Mouse (Mus musculus) layer of hippocampus, adult 8-10 months (tissue): ENCODE measurements around the gene Eml2. TPM values are rescaled to one million over a fixed set of nuclear protein-coding genes. Genes with fewer than 3 reads are reported as not detected.

Experiments used
- DNase-seq, 2 experiments: peaks; one replicate each; pipeline ENCODE4 v3.0.0; 2022; ENCODE audit warnings: low spot score in 2 of 2
- total RNA-seq, 4 experiments: library from RNA; stranded (reverse); gene quantifications; 2 replicates each; pipeline ENCODE4 v1.2.4; 2022

Gene Eml2
- total RNA-seq, 4 experiments from 2014 or later, result 156 to 198 (median 171) TPM

GRCm38 (mm10) chr7:19162928-19163327 lies 13.3 kb upstream of the Eml2 start:
- DNase-seq, result no peak

- no peak for DNase-seq
Observed at GRCm38 (mm10) chr7:19163752-19164151, 12.5 kb upstream of the Eml2 start.

GRCm38 (mm10) chr7:19164189-19164588 lies 12.0 kb upstream of the Eml2 start:
- DNase-seq, result no peak

- no peak for DNase-seq
Observed at GRCm38 (mm10) chr7:19164978-19165377, 11.2 kb upstream of the Eml2 start.

- no peak for DNase-seq
Observed at GRCm38 (mm10) chr7:19165656-19166423, 10.4 kb upstream of the Eml2 start, which contains the start of gene Gipr. Gene Gipr (minus strand): TSS chr7:19166127.

GRCm38 (mm10) chr7:19166990-19167389 lies 9.2 kb upstream of the Eml2 start:
- DNase-seq, result no peak

GRCm38 (mm10) chr7:19169506-19169905 lies 6.7 kb upstream of the Eml2 start:
- no peak for DNase-seq

- no peak for DNase-seq
Observed at GRCm38 (mm10) chr7:19170142-19170541, 6.1 kb upstream of the Eml2 start.

- no peak for DNase-seq
Observed at GRCm38 (mm10) chr7:19171831-19172230, 4.4 kb upstream of the Eml2 start.

GRCm38 (mm10) chr7:19172874-19173273 lies 3.3 kb upstream of the Eml2 start:
- peak; percentile 72 to 83 for DNase-seq

GRCm38 (mm10) chr7:19176516-19176947 lies 311 bp downstream of the Eml2 start:
- DNase-seq, result no peak

- DNase-seq, result no peak
Observed at GRCm38 (mm10) chr7:19177216-19177615, 995 bp downstream of the Eml2 start.

GRCm38 (mm10) chr7:19178035-19178434 lies 1.8 kb downstream of the Eml2 start:
- peak in 1 of 2 experiments; percentile 52 for DNase-seq

- peak; percentile 79 to 84 for DNase-seq
Observed at GRCm38 (mm10) chr7:19178443-19179092, 2.3 kb downstream of the Eml2 start.

GRCm38 (mm10) chr7:19179173-19179572 lies 3.0 kb downstream of the Eml2 start:
- DNase-seq, result peak in 1 of 2 experiments; percentile 57

GRCm38 (mm10) chr7:19179936-19180335 lies 3.7 kb downstream of the Eml2 start:
- DNase-seq, result no peak

- no peak for DNase-seq
Observed at GRCm38 (mm10) chr7:19180862-19181429, 4.7 kb downstream of the Eml2 start.

GRCm38 (mm10) chr7:19184250-19184649 lies 8.0 kb downstream of the Eml2 start:
- DNase-seq, result no peak

- DNase-seq, result no peak
Observed at GRCm38 (mm10) chr7:19184758-19185157, 8.5 kb downstream of the Eml2 start.

GRCm38 (mm10) chr7:19194676-19195075 lies 18.5 kb downstream of the Eml2 start:
- no peak for DNase-seq

- no peak for DNase-seq
Observed at GRCm38 (mm10) chr7:19196676-19197075, 20.5 kb downstream of the Eml2 start.

- no peak for DNase-seq
Observed at GRCm38 (mm10) chr7:19197985-19198384, 21.8 kb downstream of the Eml2 start.
